Mouse (Mus musculus): ENCODE measurements around the gene Aqr. TPM values are rescaled to one million over a fixed set of nuclear protein-coding genes. Genes with fewer than 3 reads are reported as not detected.

Gene Aqr
- 9.6 and 10.6 TPM in 2 replicates for polyA plus RNA-seq (2012; rRNA removed)

GRCm38 (mm10) chr2:114186924-114187323, at the start of gene Aqr:
Aqr (minus strand) TSS chr2:114187024.

GRCm38 (mm10) chr2:114200932-114201559, 14.2 kb upstream of the Aqr start, which contains the start of gene Zfp770:
Zfp770 (minus strand) TSS chr2:114201469.

GRCm38 (mm10) chr2:114052696-114053598, 133.9 kb downstream of the Aqr start, which contains the start of gene Actc1:
Actc1 (minus strand) TSS chr2:114053548.

Other genes with a start within 250 kb of the Aqr start
- not detected in 2 replicates for gene Gjd2, start 173.4 kb downstream of the Aqr start, polyA plus RNA-seq (2012; rRNA removed)
- gene Actc1, start 133.5 kb downstream of the Aqr start, polyA plus RNA-seq (2012; rRNA removed) = 0.50 and 1.6 TPM in 2 replicates
- gene Zfp770, start 14.4 kb upstream of the Aqr start, polyA plus RNA-seq (2012; rRNA removed) = 1.9 TPM in 2 replicates